Mouse (Mus musculus) lung, postnatal 10 days (tissue): ENCODE measurements around the gene Mllt6.

Source experiments
- DNase-seq: peaks from one replicate; pipeline ENCODE4 v3.0.0; 2021

Mllt6 gene

GRCm38 (mm10) chr11:97669268-97669667 is 6.1 kb downstream of the Mllt6 start:
- no peak for DNase-seq

- DNase-seq: peak; percentile 91
Observed at GRCm38 (mm10) chr11:97669829-97670228, 6.6 kb downstream of the Mllt6 start.

- no peak for DNase-seq
Observed at GRCm38 (mm10) chr11:97670234-97671176, 7.3 kb downstream of the Mllt6 start.

GRCm38 (mm10) chr11:97671177-97671527 is 7.9 kb downstream of the Mllt6 start:
- no peak for DNase-seq

- DNase-seq: no peak
Observed at GRCm38 (mm10) chr11:97673148-97673547, 9.9 kb downstream of the Mllt6 start.

- no peak for DNase-seq
Observed at GRCm38 (mm10) chr11:97676050-97676754, 13.0 kb downstream of the Mllt6 start.

GRCm38 (mm10) chr11:97677381-97677780 is 14.2 kb downstream of the Mllt6 start:
- DNase-seq: no peak

GRCm38 (mm10) chr11:97677842-97678241 is 14.6 kb downstream of the Mllt6 start:
- no peak for DNase-seq

GRCm38 (mm10) chr11:97678301-97678700 is 15.1 kb downstream of the Mllt6 start:
- DNase-seq: no peak

GRCm38 (mm10) chr11:97680430-97680829 is 17.2 kb downstream of the Mllt6 start:
- DNase-seq: peak; percentile 65

- DNase-seq: no peak
Observed at GRCm38 (mm10) chr11:97682504-97683055, 19.4 kb downstream of the Mllt6 start.

- no peak for DNase-seq
Observed at GRCm38 (mm10) chr11:97684063-97684680, 21.0 kb downstream of the Mllt6 start.

- no peak for DNase-seq
Observed at GRCm38 (mm10) chr11:97684766-97685165, 21.6 kb downstream of the Mllt6 start.

- DNase-seq: peak; percentile 98
Observed at GRCm38 (mm10) chr11:97685613-97686321, 22.6 kb downstream of the Mllt6 start, which contains the start of gene Cisd3. Gene Cisd3, plus strand, starts transcription at chr11:97685826.

- DNase-seq: no peak
Observed at GRCm38 (mm10) chr11:97686322-97686908, 23.2 kb downstream of the Mllt6 start.

GRCm38 (mm10) chr11:97687061-97687460 is 23.8 kb downstream of the Mllt6 start:
- no peak for DNase-seq

GRCm38 (mm10) chr11:97689861-97690260 is 26.6 kb downstream of the Mllt6 start:
- peak; percentile 79 for DNase-seq

- DNase-seq: no peak
Observed at GRCm38 (mm10) chr11:97694435-97694834, 31.2 kb downstream of the Mllt6 start.

- peak; percentile 88 for DNase-seq
Observed at GRCm38 (mm10) chr11:97694921-97695711, 31.9 kb downstream of the Mllt6 start.

- no peak for DNase-seq
Observed at GRCm38 (mm10) chr11:97695712-97696401, 32.6 kb downstream of the Mllt6 start.

GRCm38 (mm10) chr11:97696669-97697068 is 33.5 kb downstream of the Mllt6 start:
- DNase-seq: no peak
